Mouse (Mus musculus): ENCODE measurements around the gene Lax1.

- no peak for TF ChIP-seq POLR2A (IDR thresholded peaks at IDR 0.05; ENCODE audit: borderline replicate concordance, control insufficient read depth, low read depth, low read length)
- TF ChIP-seq CTCF (IDR thresholded peaks at IDR 0.05; ENCODE audit: control insufficient read depth, insufficient read depth, low read length), result no peak
Measured at GRCm38 (mm10) chr1:133712288-133713008, 22.5 kb upstream of the Lax1 start.

Measured in bone marrow, adult 2 months (tissue).